Mouse (Mus musculus) intestine, postnatal 0 days (tissue): ENCODE data around the gene Def8. TPM values are rescaled to one million over a fixed set of nuclear protein-coding genes. Genes with fewer than 3 reads are reported as not detected.
"Not testable (repeated sequence)": the region's sequence is repeated elsewhere in the genome, so short reads cannot be mapped to it uniquely, and the experiment has no call there.

Experiments used
- ATAC-seq: fragments of 200-750 bp; cut with Nextera tagmentation; 2 replicates; pipeline ENCODE4 v1.8.0; 2017; ENCODE audit warnings: mild to moderate bottlenecking, moderate TSS enrichment, moderate library complexity
- H3K27ac ChIP-seq: fragments of 300-500 bp; sonication (generic); 2 replicates; pipeline ENCODE4 v1.5.1; 2014; ENCODE audit warnings: mild to moderate bottlenecking, low read depth, low read length, moderate library complexity
- H3K27me3 ChIP-seq: fragments of 300-500 bp; sonication (generic); replicated peaks from 2 replicates; pipeline ENCODE4 v1.6.1; 2014; ENCODE audit warnings: low read length, mixed read lengths; ENCODE audit not compliant: control insufficient read depth, insufficient read depth
- H3K36me3 ChIP-seq: fragments of 300-500 bp; sonication (generic); 2 replicates; pipeline ENCODE4 v1.6.1; 2014; ENCODE audit warnings: mild to moderate bottlenecking, moderate library complexity; ENCODE audit not compliant: control insufficient read depth, insufficient read depth
- H3K4me1 ChIP-seq: fragments of 300-500 bp; sonication (generic); replicated peaks from 2 replicates; pipeline ENCODE4 v1.6.1; 2014; ENCODE audit warnings: antibody characterized with exemption, low read length, mixed read lengths; ENCODE audit not compliant: control insufficient read depth, insufficient read depth
- H3K4me2 ChIP-seq: fragments of 300-500 bp; sonication (generic); replicated peaks from 2 replicates; pipeline ENCODE4 v1.6.1; 2014; ENCODE audit warnings: low read depth, mild to moderate bottlenecking, moderate library complexity
- H3K4me3 ChIP-seq: fragments of 300-500 bp; sonication (generic); 2 replicates; pipeline ENCODE4 v1.5.1; 2014; ENCODE audit warnings: low read depth, low read length
- H3K9ac ChIP-seq: fragments of 300-500 bp; sonication (generic); 2 replicates; pipeline ENCODE4 v1.6.1; 2014; ENCODE audit warnings: mild to moderate bottlenecking, low read depth, low read length
- H3K9me3 ChIP-seq: fragments of 300-500 bp; sonication (generic); 2 replicates; pipeline ENCODE4 v1.6.1; 2016; ENCODE audit warnings: mixed run types; ENCODE audit not compliant: control insufficient read depth
- CTCF ChIP-seq: sonication (generic); IDR thresholded peaks from 2 replicates; pipeline ENCODE4 v1.5.1; 2016; ENCODE audit warnings: low read depth, mild to moderate bottlenecking, control low read depth, antibody characterized with exemption, moderate library complexity
- WGBS: fragments of 180-500 bp; shearing (Covaris S2); extraction: QIAGEN DNeasy Blood & Tissue Kit; methylation state at CpG from one replicate; pipeline ENCODE4 v1.1.7; 2014; 5-methylcytosine and 5-hydroxymethylcytosine counted together
- polyA plus RNA-seq: library from polyadenylated mRNA; unstranded; fragments of >200 nt; fragmentation: Nextera tagmentation; extraction: Ambion mirVana; gene quantifications from 2 replicates; pipeline ENCODE4 v1.2.1, GENCODE M21; 2015

Gene Def8
- polyA plus RNA-seq, 1 experiment from 2014 or later = 18.4 TPM

- no peak for TF ChIP-seq CTCF
- Histone ChIP-seq H3K36me3 (no peaks in the 10 kb centered on the region; the same call in 1 of the 2 replicates), H3K27ac (no peak overlapping the region), H3K4me2 (no peak overlapping the region), H3K9ac (no peak overlapping the region), H3K4me1 (no peaks in the 10 kb centered on the region), H3K4me3 (no peak overlapping the region), H3K27me3 (no peaks in the 10 kb centered on the region), H3K9me3 (no peaks in the 10 kb centered on the region)
- 75% methylated on average over 6 of the region's 6 CpGs for WGBS
- ATAC-seq = no peak
Measured at GRCm38 (mm10) chr8:123446799-123447198, 23.5 kb downstream of the Def8 start.

GRCm38 (mm10) chr8:123450783-123451182 lies 27.5 kb downstream of the Def8 start:
- no peaks in the 10 kb centered on the region for H3K27me3 ChIP-seq
- no peak overlapping the region for H3K4me2 ChIP-seq
- WGBS = 89% methylated on average over 5 of the region's 5 CpGs
- H3K9me3 ChIP-seq = no peaks in the 10 kb centered on the region
- no peak for ATAC-seq
- no peak for TF ChIP-seq CTCF
- no peaks in the 10 kb centered on the region for H3K4me1 ChIP-seq
- no peak overlapping the region for H3K27ac ChIP-seq
- H3K9ac ChIP-seq = no peak overlapping the region
- no peak overlapping the region for H3K4me3 ChIP-seq
- H3K36me3 ChIP-seq = peaks cover 33% of the 10 kb centered on the region

GRCm38 (mm10) chr8:123451747-123452146 lies 28.4 kb downstream of the Def8 start:
- ATAC-seq, H3K27me3 ChIP-seq, H3K9me3 ChIP-seq, H3K4me1 ChIP-seq, H3K27ac ChIP-seq, H3K9ac ChIP-seq, H3K4me2 ChIP-seq, H3K4me3 ChIP-seq: not testable (repeated sequence)
- WGBS = 91% methylated on average over 12 of the region's 12 CpGs
- H3K36me3 ChIP-seq = peaks cover 42% of the 10 kb centered on the region

- Histone ChIP-seq H3K9me3 (no peaks in the 10 kb centered on the region), H3K4me3 (no peak overlapping the region), H3K4me1 (no peaks in the 10 kb centered on the region), H3K27ac (no peak overlapping the region), H3K9ac (no peak overlapping the region), H3K36me3 (peaks cover 42% of the 10 kb centered on the region), H3K27me3 (no peaks in the 10 kb centered on the region), H3K4me2 (no peak overlapping the region)
- TF ChIP-seq CTCF = no peak
- WGBS = 76% methylated on average over 4 of the region's 4 CpGs
- ATAC-seq = no peak
Measured at GRCm38 (mm10) chr8:123452149-123452548, 28.8 kb downstream of the Def8 start.

GRCm38 (mm10) chr8:123453291-123453690 lies 30.0 kb downstream of the Def8 start:
- WGBS = 75% methylated on average over 7 of the region's 7 CpGs
- Histone ChIP-seq H3K27me3 (no peaks in the 10 kb centered on the region), H3K36me3 (peaks cover 50% of the 10 kb centered on the region), H3K9me3 (no peaks in the 10 kb centered on the region), H3K4me1 (no peaks in the 10 kb centered on the region), H3K4me2 (no peak overlapping the region), H3K9ac (no peak overlapping the region), H3K27ac (no peak overlapping the region), H3K4me3 (no peak overlapping the region)
- no peak for TF ChIP-seq CTCF
- no peak for ATAC-seq

- Histone ChIP-seq H3K9me3 (no peaks in the 10 kb centered on the region), H3K27me3 (no peaks in the 10 kb centered on the region), H3K4me3 (no peak overlapping the region), H3K4me2 (no peak overlapping the region), H3K9ac (no peak overlapping the region), H3K4me1 (no peaks in the 10 kb centered on the region), H3K36me3 (peaks cover 55% of the 10 kb centered on the region), H3K27ac (no peak overlapping the region)
- WGBS = 89% methylated on average over 5 of the region's 5 CpGs
- ATAC-seq = no peak
- no peak for TF ChIP-seq CTCF
Measured at GRCm38 (mm10) chr8:123453951-123454350, 30.6 kb downstream of the Def8 start.

GRCm38 (mm10) chr8:123454559-123454958 lies 31.2 kb downstream of the Def8 start:
- H3K36me3 ChIP-seq = peaks cover 61% of the 10 kb centered on the region
- no peak overlapping the region for H3K9ac ChIP-seq
- H3K4me3 ChIP-seq = no peak overlapping the region
- 93% methylated on average over 6 of the region's 6 CpGs for WGBS
- H3K27ac ChIP-seq = no peak overlapping the region
- no peak for TF ChIP-seq CTCF
- no peaks in the 10 kb centered on the region for H3K27me3 ChIP-seq
- no peak overlapping the region for H3K4me2 ChIP-seq
- no peaks in the 10 kb centered on the region for H3K4me1 ChIP-seq
- no peaks in the 10 kb centered on the region for H3K9me3 ChIP-seq
- no peak for ATAC-seq
